Mouse (Mus musculus): ENCODE results near the gene Afmid. TPM values are rescaled to one million over a fixed set of nuclear protein-coding genes. Genes with fewer than 3 reads are reported as not detected.
"Not testable (repeated sequence)": the region's sequence is repeated elsewhere in the genome, so short reads cannot be mapped to it uniquely, and the experiment has no call there.

Gene Afmid
- total RNA-seq (2015; ENCODE audit: low replicate concordance) (38.6 and 38.9 TPM in 2 replicates), total RNA-seq (2017; ENCODE audit: low replicate concordance) (70.3 and 75.6 TPM in 2 replicates)

GRCm38 (mm10) chr11:117825333-117826101, at the start of gene Afmid, which contains the start of gene Tk1:
Gene Afmid (plus strand): TSS chr11:117825924.
Gene Tk1 (minus strand): TSS chr11:117826092.
- peak; percentile 54 for ATAC-seq (replicated peaks; ENCODE audit: low FRiP score, poor library complexity, severe bottlenecking)

- no peak for ATAC-seq (replicated peaks; ENCODE audit: low FRiP score, poor library complexity, severe bottlenecking)
Measured at GRCm38 (mm10) chr11:117776085-117776792, 49.5 kb upstream of the Afmid start.

- no peak for ATAC-seq (replicated peaks; ENCODE audit: low FRiP score, poor library complexity, severe bottlenecking)
Measured at GRCm38 (mm10) chr11:117777111-117777510, 48.6 kb upstream of the Afmid start.

GRCm38 (mm10) chr11:117778031-117778430, 47.7 kb upstream of the Afmid start:
- no peak for ATAC-seq (replicated peaks; ENCODE audit: low FRiP score, poor library complexity, severe bottlenecking)

- ATAC-seq (replicated peaks; ENCODE audit: low FRiP score, poor library complexity, severe bottlenecking), result peak; percentile 16; the same call in 1 of the 2 replicates
Measured at GRCm38 (mm10) chr11:117778851-117779433, 46.8 kb upstream of the Afmid start.

GRCm38 (mm10) chr11:117779434-117780198, 46.1 kb upstream of the Afmid start:
- peak; percentile 42 for ATAC-seq (replicated peaks; ENCODE audit: low FRiP score, poor library complexity, severe bottlenecking)

- ATAC-seq (replicated peaks; ENCODE audit: low FRiP score, poor library complexity, severe bottlenecking), result no peak
Measured at GRCm38 (mm10) chr11:117780199-117780515, 45.6 kb upstream of the Afmid start.

GRCm38 (mm10) chr11:117780582-117781111, 45.1 kb upstream of the Afmid start:
- ATAC-seq (replicated peaks; ENCODE audit: low FRiP score, poor library complexity, severe bottlenecking), result peak; percentile 59

- ATAC-seq (replicated peaks; ENCODE audit: low FRiP score, poor library complexity, severe bottlenecking), result peak; percentile 27
Measured at GRCm38 (mm10) chr11:117781199-117781821, 44.4 kb upstream of the Afmid start.

GRCm38 (mm10) chr11:117781993-117782704, 43.6 kb upstream of the Afmid start, which contains the start of the genes Tmc8 and Tmc6:
Gene Tmc8 (plus strand): TSS chr11:117782076.
Gene Tmc6 (minus strand): TSS chr11:117782198.
- ATAC-seq (replicated peaks; ENCODE audit: low FRiP score, poor library complexity, severe bottlenecking), result peak; percentile 17

- ATAC-seq (replicated peaks; ENCODE audit: low FRiP score, poor library complexity, severe bottlenecking), result no peak
Measured at GRCm38 (mm10) chr11:117782705-117783034, 43.1 kb upstream of the Afmid start.

- peak; percentile 2 for ATAC-seq (replicated peaks; ENCODE audit: low FRiP score, poor library complexity, severe bottlenecking)
Measured at GRCm38 (mm10) chr11:117783089-117783488, 42.6 kb upstream of the Afmid start.

- peak; percentile 37 for ATAC-seq (replicated peaks; ENCODE audit: low FRiP score, poor library complexity, severe bottlenecking)
Measured at GRCm38 (mm10) chr11:117783683-117784309, 41.9 kb upstream of the Afmid start.

GRCm38 (mm10) chr11:117786294-117786693, 39.4 kb upstream of the Afmid start:
- ATAC-seq (replicated peaks; ENCODE audit: low FRiP score, poor library complexity, severe bottlenecking), result no peak

GRCm38 (mm10) chr11:117788481-117788880, 37.2 kb upstream of the Afmid start:
- ATAC-seq (replicated peaks; ENCODE audit: low FRiP score, poor library complexity, severe bottlenecking), result not testable (repeated sequence)

GRCm38 (mm10) chr11:117790286-117790685, 35.4 kb upstream of the Afmid start:
- ATAC-seq (replicated peaks; ENCODE audit: low FRiP score, poor library complexity, severe bottlenecking), result peak; percentile 59

- ATAC-seq (replicated peaks; ENCODE audit: low FRiP score, poor library complexity, severe bottlenecking), result peak; percentile 27
Measured at GRCm38 (mm10) chr11:117790703-117791440, 34.9 kb upstream of the Afmid start.

GRCm38 (mm10) chr11:117791441-117791761, 34.3 kb upstream of the Afmid start:
- ATAC-seq (replicated peaks; ENCODE audit: low FRiP score, poor library complexity, severe bottlenecking), result no peak

Measured in erythroid progenitor cell, adult 5-6 weeks (primary cell).